Mouse (Mus musculus) small intestine, adult 2 months (tissue): ENCODE results near the gene Mettl1.

Experiments
- CTCF ChIP-seq: fragments of 200-500 bp; IDR thresholded peaks from 2 replicates; pipeline ENCODE4 v1.5.1; 2012; ENCODE audit warnings: low read depth, mild to moderate bottlenecking, control low read depth, inconsistent platforms, low read length, moderate library complexity, mixed read lengths; ENCODE audit not compliant: insufficient replicate concordance, insufficient read length; ENCODE audit errors: extremely low read depth
- POLR2A ChIP-seq: fragments of 200-500 bp; IDR thresholded peaks from 2 replicates; pipeline ENCODE4 v1.6.1; 2012; ENCODE audit warnings: low read depth, mild to moderate bottlenecking, control low read depth, inconsistent platforms, low read length, moderate library complexity

- TF ChIP-seq CTCF, result no peak
- no peak for TF ChIP-seq POLR2A
Observed at GRCm38 (mm10) chr10:127043187-127043586, 2.0 kb downstream of the Mettl1 start.
